In the genomic region with DNA sequence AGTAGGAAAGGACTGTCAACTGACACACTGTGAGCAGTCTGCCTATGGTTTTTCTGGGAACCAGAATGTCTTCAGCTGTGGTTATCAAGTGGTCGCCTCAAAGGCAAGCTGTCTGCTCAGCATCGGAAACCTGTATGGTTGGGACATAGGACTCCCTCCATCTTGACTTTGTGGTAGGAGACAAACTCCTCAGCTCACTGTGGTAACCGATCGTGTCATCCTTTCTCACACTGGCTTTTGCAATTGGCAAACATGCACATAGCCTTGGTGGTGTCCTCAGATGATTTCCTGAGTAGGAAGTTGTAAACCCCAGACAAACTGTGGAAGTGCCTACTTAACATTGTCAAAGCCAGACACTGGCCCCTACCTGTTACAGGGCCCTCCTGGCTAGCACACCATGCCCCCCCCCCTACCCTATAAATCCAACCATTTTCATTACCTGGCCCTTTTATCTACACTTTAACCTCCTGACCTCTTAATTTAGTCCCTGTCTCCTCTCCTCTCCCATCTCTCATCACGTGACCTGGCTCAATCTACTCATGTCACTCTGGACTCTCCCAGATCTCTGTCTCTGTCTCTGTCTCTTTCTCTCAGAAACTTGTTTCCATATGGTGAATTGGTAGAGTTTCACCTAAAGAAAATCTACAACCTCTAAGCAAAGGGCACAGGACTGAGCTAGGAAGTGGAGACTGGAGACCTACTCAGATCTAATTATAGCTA, we compare ENCODE assay signal across 19 mouse cellular contexts. TPM values are rescaled to one million over a fixed set of nuclear protein-coding genes. Genes with fewer than 3 reads are reported as not detected.
"Had no signal": no experiment of that assay in that cellular context is flagged by ENCODE, and none has a peak within 500 bp of the region (broad histone marks: within the 10 kb centered on the region; RNA-seq: fewer than 3 reads in every experiment).

No protein-coding gene starts in this region.

- H3K4me1 ChIP-seq: limb, embryonic 12.5 days; midbrain, embryonic 13.5 days; neural tube, embryonic 12.5 days; stomach, embryonic 15.5 days had no signal

- H3K36me3 ChIP-seq: limb, embryonic 12.5 days; liver, embryonic 15.5 days; midbrain, embryonic 13.5 days; neural tube, embryonic 12.5 days; stomach, embryonic 15.5 days had no signal

- DNase-seq: kidney, adult 8-10 months; kidney, postnatal 25 days; liver; lung, adult 2 months; lung, postnatal 4 days; retina, postnatal 1 day; right cerebral cortex, postnatal 4 days; thymus, adult 2 months; thymus, postnatal 4 days had no signal

- H3K4me3 ChIP-seq: left cerebral cortex, adult 2 months; limb, embryonic 12.5 days; liver, embryonic 15.5 days; midbrain, embryonic 13.5 days; neural tube, embryonic 12.5 days; stomach, embryonic 15.5 days had no signal

- H3K27ac ChIP-seq: left cerebral cortex, adult 2 months; limb, embryonic 12.5 days; liver, embryonic 15.5 days; midbrain, embryonic 13.5 days; neural tube, embryonic 12.5 days; stomach, embryonic 15.5 days had no signal

- ATAC-seq: lung, postnatal 0 days; midbrain, embryonic 13.5 days had no signal

RNA-seq across cellular contexts. Expression of a gene that starts 6.7 kb away (rescaled TPM):
- total RNA-seq: layer of hippocampus, postnatal 25 days; left cerebral cortex, adult 2 months; left cerebral cortex, postnatal 25 days had no signal
- polyA plus RNA-seq: limb, embryonic 12.5 days; lung, adult 2 months; lung, postnatal 0 days; midbrain, embryonic 13.5 days; neural tube, embryonic 12.5 days; spleen, adult 2 months; thymus, adult 2 months had no signal
